Mouse (Mus musculus) urinary bladder, postnatal 0 days (tissue): Measurements from ENCODE around the gene Erap1. TPM values are rescaled to one million over a fixed set of nuclear protein-coding genes. Genes with fewer than 3 reads are reported as not detected.

ENCODE experiments used
- polyA plus RNA-seq: library from polyadenylated mRNA; unstranded; fragments of >200 nt; fragmentation: Nextera tagmentation; extraction: Ambion mirVana; gene quantifications from 2 replicates; pipeline ENCODE4 v1.2.1, GENCODE M21; 2015

Gene Erap1
- 20.9 and 23.1 TPM in 2 replicates for polyA plus RNA-seq

DNA sequence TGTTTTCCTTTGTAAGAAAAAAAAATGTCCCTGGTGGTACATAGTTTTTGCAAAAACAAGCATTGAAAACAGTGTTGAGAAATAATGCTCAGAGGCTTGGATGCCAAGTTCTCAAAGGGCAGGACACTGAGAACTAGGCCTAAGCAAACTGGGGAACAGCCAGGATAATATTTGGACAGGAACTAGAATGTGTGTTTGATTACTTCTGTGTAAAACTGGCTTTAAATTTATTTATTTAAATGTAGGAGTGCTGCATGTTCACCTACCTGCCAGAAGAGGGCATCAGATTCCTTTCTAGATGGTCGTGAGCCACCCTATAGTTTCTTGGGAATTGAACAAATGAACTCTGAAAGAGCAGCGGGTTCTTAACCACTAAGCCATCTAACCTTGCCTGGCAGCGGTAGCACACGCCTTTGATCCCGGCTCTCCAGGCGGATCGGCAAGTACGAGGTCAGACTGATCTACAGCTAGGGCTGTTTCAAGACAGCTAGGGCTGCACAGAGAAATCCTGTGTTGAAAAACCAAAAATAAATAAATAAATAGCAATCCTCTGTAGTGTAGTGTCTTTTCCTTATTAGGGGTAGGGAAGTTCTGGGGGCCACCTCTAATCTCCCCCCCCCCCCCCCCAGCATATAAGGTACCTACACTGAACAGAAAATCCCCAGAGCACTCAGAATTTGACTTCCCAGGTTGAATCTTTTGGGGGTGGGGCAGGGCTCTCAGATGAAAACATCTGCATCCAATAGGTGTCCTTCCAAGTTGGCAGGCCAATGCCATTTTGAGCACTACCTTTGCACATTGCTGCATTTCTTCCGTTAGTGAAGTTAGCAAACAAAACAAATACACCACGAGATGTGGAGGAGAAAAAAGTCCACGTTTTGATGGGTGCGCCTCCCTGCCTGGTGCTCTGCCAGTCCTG lies at the start of gene Erap1:
Gene Erap1 (plus strand): TSS at position 776 of the 919 bp plus-strand sequence.

Other genes with a start within 250 kb of the Erap1 start
- 1.7 and 1.9 TPM in 2 replicates for gene Zfp72, start 248.7 kb upstream of the Erap1 start, polyA plus RNA-seq
- gene Ftl1-ps1, start 239.9 kb upstream of the Erap1 start, polyA plus RNA-seq: 90.3 and 133 TPM in 2 replicates
- 10.3 and 10.4 TPM in 2 replicates for gene Zfp825, start 145.6 kb upstream of the Erap1 start, polyA plus RNA-seq
- 71.7 and 82.5 TPM in 2 replicates for gene Cast, start 169.2 kb downstream of the Erap1 start, polyA plus RNA-seq